Mouse (Mus musculus) embryonic facial prominence, embryonic 12.5 days (tissue): ENCODE data around the gene Prkch. TPM values are rescaled to one million over a fixed set of nuclear protein-coding genes. Genes with fewer than 3 reads are reported as not detected.
A peak's percentile ranks its signal among the peaks of the same experiment; 100 is the strongest.

Source experiments
- ATAC-seq: fragments of 200-750 bp; cut with Nextera tagmentation; 2 replicates; pipeline ENCODE4 v1.8.0; 2017; ENCODE audit not compliant: insufficient number of reproducible peaks, insufficient read depth, low FRiP score, low TSS enrichment
- H3K27ac ChIP-seq: fragments of 300-500 bp; sonication (generic); 2 replicates; pipeline ENCODE4 v1.5.1; 2016; ENCODE audit warnings: mild to moderate bottlenecking
- H3K27me3 ChIP-seq: fragments of 300-500 bp; sonication (generic); 2 replicates; pipeline ENCODE4 v1.6.1; 2016; ENCODE audit warnings: mild to moderate bottlenecking, moderate library complexity
- H3K36me3 ChIP-seq: fragments of 300-500 bp; sonication (generic); 2 replicates; pipeline ENCODE4 v1.6.1; 2016; ENCODE audit warnings: mild to moderate bottlenecking
- H3K4me1 ChIP-seq: fragments of 300-500 bp; sonication (generic); 2 replicates; pipeline ENCODE4 v1.6.1; 2016
- H3K4me2 ChIP-seq: fragments of 300-500 bp; sonication (generic); replicated peaks from 2 replicates; pipeline ENCODE4 v1.6.1; 2016; ENCODE audit warnings: mild to moderate bottlenecking, moderate library complexity
- H3K4me3 ChIP-seq: fragments of 300-500 bp; sonication (generic); 2 replicates; pipeline ENCODE4 v1.5.1; 2016; ENCODE audit warnings: mild to moderate bottlenecking
- H3K9ac ChIP-seq: fragments of 300-500 bp; sonication (generic); 2 replicates; pipeline ENCODE4 v1.6.1; 2016; ENCODE audit warnings: mild to moderate bottlenecking, moderate library complexity
- H3K9me3 ChIP-seq: fragments of 300-500 bp; sonication (generic); 2 replicates; pipeline ENCODE4 v1.6.1; 2016; ENCODE audit warnings: mild to moderate bottlenecking, moderate library complexity
- WGBS: fragments of 180-500 bp; shearing (Covaris S2); methylation state at CpG from one replicate; pipeline ENCODE4 v1.1.7; 2016; 5-methylcytosine and 5-hydroxymethylcytosine counted together
- polyA plus RNA-seq: library from polyadenylated mRNA; unstranded; fragments of >200 nt; fragmentation: Nextera tagmentation; extraction: Ambion mirVana; gene quantifications from 2 replicates; pipeline ENCODE4 v1.2.1, GENCODE M21; 2016

The Prkch gene
- polyA plus RNA-seq, 1 experiment from 2014 or later = 13.9 TPM

- H3K4me1 ChIP-seq = peaks cover 3% of the 10 kb centered on the region; the same call in 1 of the 2 replicates
- ATAC-seq = no peak
- H3K4me3 ChIP-seq = no peak overlapping the region
- H3K4me2 ChIP-seq = no peak overlapping the region
- no peaks in the 10 kb centered on the region for H3K9me3 ChIP-seq
- no peaks in the 10 kb centered on the region for H3K27me3 ChIP-seq
- H3K27ac ChIP-seq = no peak overlapping the region
- H3K9ac ChIP-seq = no peak overlapping the region
- WGBS = 89% methylated on average over 6 of the region's 6 CpGs
- H3K36me3 ChIP-seq = no peaks in the 10 kb centered on the region
These were observed 155.1 kb downstream of the Prkch start for GRCm38 (mm10) chr12:73739611-73740219.

- WGBS = 66% methylated on average over 3 of the region's 3 CpGs
- H3K4me1 ChIP-seq = peaks cover 3% of the 10 kb centered on the region; the same call in 1 of the 2 replicates
These were observed 158.0 kb downstream of the Prkch start for GRCm38 (mm10) chr12:73742577-73742976.

GRCm38 (mm10) chr12:73743087-73743486 is 158.5 kb downstream of the Prkch start:
- Histone ChIP-seq H3K4me3 (no peak overlapping the region), H3K9me3 (no peaks in the 10 kb centered on the region), H3K27me3 (no peaks in the 10 kb centered on the region), H3K9ac (no peak overlapping the region), H3K4me1 (peaks cover 3% of the 10 kb centered on the region; the same call in 1 of the 2 replicates), H3K36me3 (no peaks in the 10 kb centered on the region), H3K4me2 (no peak overlapping the region), H3K27ac (no peak overlapping the region)
- ATAC-seq = no peak

More at GRCm38 (mm10) chr12:73742577-73742976, 158.0 kb downstream of the Prkch start:
- H3K27ac ChIP-seq = no peak overlapping the region
- H3K9me3 ChIP-seq = no peaks in the 10 kb centered on the region
- no peak overlapping the region for H3K4me3 ChIP-seq
- no peaks in the 10 kb centered on the region for H3K27me3 ChIP-seq
- no peak overlapping the region for H3K9ac ChIP-seq
- H3K4me2 ChIP-seq = no peak overlapping the region
- no peaks in the 10 kb centered on the region for H3K36me3 ChIP-seq
- no peak for ATAC-seq

- Histone ChIP-seq H3K9ac (no peak overlapping the region), H3K4me1 (no peaks in the 10 kb centered on the region; the same call in 1 of the 2 replicates), H3K36me3 (no peaks in the 10 kb centered on the region), H3K9me3 (no peaks in the 10 kb centered on the region), H3K4me3 (no peak overlapping the region), H3K27ac (no peak overlapping the region), H3K4me2 (no peak overlapping the region), H3K27me3 (no peaks in the 10 kb centered on the region)
- ATAC-seq = no peak
- WGBS = 91% methylated on average over 6 of the region's 6 CpGs
These were observed 161.5 kb downstream of the Prkch start for GRCm38 (mm10) chr12:73746072-73746471.

GRCm38 (mm10) chr12:73748373-73748772 is 163.8 kb downstream of the Prkch start:
- H3K27ac ChIP-seq = no peak overlapping the region
- no peak for ATAC-seq
- no peaks in the 10 kb centered on the region for H3K36me3 ChIP-seq
- no peaks in the 10 kb centered on the region for H3K9me3 ChIP-seq
- 90% methylated on average over 3 of the region's 3 CpGs for WGBS
- no peaks in the 10 kb centered on the region; the same call in 1 of the 2 replicates for H3K4me1 ChIP-seq
- H3K4me3 ChIP-seq = no peak overlapping the region
- no peak overlapping the region for H3K4me2 ChIP-seq
- no peak overlapping the region for H3K9ac ChIP-seq
- no peaks in the 10 kb centered on the region for H3K27me3 ChIP-seq

GRCm38 (mm10) chr12:73754476-73755150 is 170.0 kb downstream of the Prkch start:
- H3K4me3 ChIP-seq = no peak overlapping the region
- peaks cover 5% of the 10 kb centered on the region for H3K4me1 ChIP-seq
- no peaks in the 10 kb centered on the region for H3K27me3 ChIP-seq
- no peak overlapping the region for H3K27ac ChIP-seq
- H3K4me2 ChIP-seq = no peak overlapping the region
- ATAC-seq = no peak
- H3K9me3 ChIP-seq = no peaks in the 10 kb centered on the region
- H3K9ac ChIP-seq = no peak overlapping the region
- 51% methylated on average over 9 of the region's 9 CpGs for WGBS
- H3K36me3 ChIP-seq = no peaks in the 10 kb centered on the region

- 75% methylated on average over 8 of the region's 8 CpGs for WGBS
- Histone ChIP-seq H3K4me2 (no peak overlapping the region), H3K4me1 (peaks cover 5% of the 10 kb centered on the region), H3K9ac (no peak overlapping the region), H3K27ac (no peak overlapping the region), H3K4me3 (no peak overlapping the region), H3K36me3 (no peaks in the 10 kb centered on the region), H3K9me3 (no peaks in the 10 kb centered on the region), H3K27me3 (no peaks in the 10 kb centered on the region)
- no peak for ATAC-seq
These were observed 171.1 kb downstream of the Prkch start for GRCm38 (mm10) chr12:73755646-73756045.

- Histone ChIP-seq H3K4me2 (no peak overlapping the region), H3K27me3 (no peaks in the 10 kb centered on the region), H3K9me3 (no peaks in the 10 kb centered on the region), H3K36me3 (no peaks in the 10 kb centered on the region), H3K4me1 (peaks cover 5% of the 10 kb centered on the region; the same call in 1 of the 2 replicates), H3K27ac (no peak overlapping the region), H3K9ac (no peak overlapping the region), H3K4me3 (no peak overlapping the region)
- 92% methylated on average over 6 of the region's 6 CpGs for WGBS
- no peak for ATAC-seq
These were observed 171.9 kb downstream of the Prkch start for GRCm38 (mm10) chr12:73756527-73756926.

- Histone ChIP-seq H3K4me3 (no peak overlapping the region), H3K27me3 (no peaks in the 10 kb centered on the region), H3K27ac (no peak overlapping the region), H3K9me3 (no peaks in the 10 kb centered on the region), H3K4me1 (peaks cover 7% of the 10 kb centered on the region; the same call in 1 of the 2 replicates), H3K9ac (no peak overlapping the region), H3K36me3 (no peaks in the 10 kb centered on the region), H3K4me2 (no peak overlapping the region)
- no peak for ATAC-seq
- WGBS = 70% methylated on average over 6 of the region's 6 CpGs
These were observed 177.4 kb downstream of the Prkch start for GRCm38 (mm10) chr12:73762001-73762400.

GRCm38 (mm10) chr12:73762762-73763161 is 178.2 kb downstream of the Prkch start:
- no peaks in the 10 kb centered on the region for H3K9me3 ChIP-seq
- H3K27ac ChIP-seq = no peak overlapping the region
- H3K27me3 ChIP-seq = no peaks in the 10 kb centered on the region
- peaks cover 7% of the 10 kb centered on the region; the same call in 1 of the 2 replicates for H3K4me1 ChIP-seq
- H3K4me3 ChIP-seq = no peak overlapping the region
- H3K36me3 ChIP-seq = no peaks in the 10 kb centered on the region
- ATAC-seq = no peak
- H3K4me2 ChIP-seq = no peak overlapping the region
- 69% methylated on average over 3 of the region's 3 CpGs for WGBS
- H3K9ac ChIP-seq = no peak overlapping the region

GRCm38 (mm10) chr12:73764649-73765525 is 180.3 kb downstream of the Prkch start:
- Histone ChIP-seq H3K9ac (no peak overlapping the region; the same call in 1 of the 2 replicates), H3K27me3 (no peaks in the 10 kb centered on the region), H3K27ac (peak overlapping the region; percentile 46; the same call in 1 of the 2 replicates), H3K4me2 (no peak overlapping the region), H3K9me3 (no peaks in the 10 kb centered on the region), H3K4me3 (no peak overlapping the region), H3K4me1 (peaks cover 7% of the 10 kb centered on the region; the same call in 1 of the 2 replicates), H3K36me3 (no peaks in the 10 kb centered on the region)
- no peak for ATAC-seq
- WGBS = 53% methylated on average over 15 of the region's 15 CpGs
